Mouse (Mus musculus): ENCODE data around the gene Fxyd2.

DNA sequence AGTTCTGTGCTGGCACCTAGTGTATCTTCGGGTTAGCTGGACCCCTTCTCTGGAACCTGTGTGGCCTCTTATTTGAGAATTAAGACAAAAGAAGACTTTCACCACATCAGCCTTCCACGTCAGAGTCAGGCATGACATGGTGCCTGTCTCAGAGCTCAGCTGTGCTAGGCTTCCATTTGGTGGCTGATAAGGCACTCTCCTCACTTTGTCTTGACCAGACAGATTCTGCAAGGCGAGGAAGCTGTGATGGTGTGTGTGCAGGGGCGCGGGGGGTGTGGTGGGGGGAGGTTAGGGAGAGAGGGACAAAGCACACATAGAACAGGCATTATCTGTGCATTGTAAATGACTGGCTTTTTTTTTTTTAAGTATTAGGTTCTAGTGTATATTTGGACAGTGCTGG, 29.9 kb downstream of the Fxyd2 start:
- TF ChIP-seq GATA1 (IDR thresholded peaks at IDR 0.05; ENCODE audit: borderline replicate concordance, low read length) (no peak), FLI1 (IDR thresholded peaks at IDR 0.05; ENCODE audit: low read length) (no peak)

Data from megakaryocyte, embryonic 14.5 days (primary cell).